Mouse (Mus musculus) gastrocnemius, postnatal 10 days (tissue): ENCODE measurements at regions not wholly inside any gene's neighbourhood (a gene's known extent, or its start where the extent isn't known, plus 50 kb on each side); places are given as distances from the start of the nearest gene placed in this dataset.

Experiments
- DNase-seq: peaks from one replicate; pipeline ENCODE4 v3.0.0; 2021; ENCODE audit warnings: mixed read lengths

GRCm38 (mm10) chr14:102880658-102881083 lies 101.8 kb downstream of the Kctd12 start:
- no peak for DNase-seq

GRCm38 (mm10) chr14:102878572-102878971 lies 103.9 kb downstream of the Kctd12 start:
- no peak for DNase-seq

- DNase-seq, result no peak
These were observed 114.3 kb downstream of the Kctd12 start for GRCm38 (mm10) chr14:102868160-102868559.

GRCm38 (mm10) chr14:102867697-102868096 lies 114.7 kb downstream of the Kctd12 start:
- DNase-seq, result no peak

- DNase-seq, result no peak
These were observed 115.9 kb downstream of the Kctd12 start for GRCm38 (mm10) chr14:102866511-102866910.

- DNase-seq, result no peak
These were observed 120.7 kb downstream of the Kctd12 start for GRCm38 (mm10) chr14:102861694-102862093.

- DNase-seq, result no peak
These were observed 123.0 kb downstream of the Kctd12 start for GRCm38 (mm10) chr14:102859361-102859871.

- DNase-seq, result no peak
These were observed 127.1 kb downstream of the Kctd12 start for GRCm38 (mm10) chr14:102855264-102855840.

- no peak for DNase-seq
These were observed 138.7 kb downstream of the Kctd12 start for GRCm38 (mm10) chr14:102843700-102844099.

GRCm38 (mm10) chr14:102837602-102838001 lies 144.8 kb downstream of the Kctd12 start:
- DNase-seq, result no peak

GRCm38 (mm10) chr14:102835118-102835769 lies 147.2 kb downstream of the Kctd12 start:
- no peak for DNase-seq

- DNase-seq, result no peak
These were observed 154.0 kb downstream of the Kctd12 start for GRCm38 (mm10) chr14:102828442-102828841.

- no peak for DNase-seq
These were observed 154.6 kb downstream of the Kctd12 start for GRCm38 (mm10) chr14:102827756-102828384.

- DNase-seq, result no peak
These were observed 156.9 kb downstream of the Kctd12 start for GRCm38 (mm10) chr14:102825525-102825924.

- DNase-seq, result no peak
These were observed 161.8 kb downstream of the Kctd12 start for GRCm38 (mm10) chr14:102820663-102821062.

GRCm38 (mm10) chr14:102811678-102812081 lies 170.8 kb downstream of the Kctd12 start:
- no peak for DNase-seq

- DNase-seq, result no peak
These were observed 171.4 kb downstream of the Kctd12 start for GRCm38 (mm10) chr14:102811022-102811421.

- no peak for DNase-seq
These were observed 172.1 kb downstream of the Kctd12 start for GRCm38 (mm10) chr14:102810121-102810921.

- peak; percentile 17 for DNase-seq
These were observed 176.2 kb downstream of the Kctd12 start for GRCm38 (mm10) chr14:102805936-102806923.

- DNase-seq, result no peak
These were observed 186.8 kb downstream of the Kctd12 start for GRCm38 (mm10) chr14:102795676-102796075.

- no peak for DNase-seq
These were observed 187.5 kb downstream of the Kctd12 start for GRCm38 (mm10) chr14:102794898-102795297.
